Mouse (Mus musculus) heart, postnatal 0 days (tissue): ENCODE data around the gene Coasy. TPM values are rescaled to one million over a fixed set of nuclear protein-coding genes. Genes with fewer than 3 reads are reported as not detected.

Experiments
- ATAC-seq: fragments of 200-750 bp; cut with Nextera tagmentation; 2 replicates; pipeline ENCODE4 v1.8.0; 2017; ENCODE audit warnings: low read depth, moderate number of reproducible peaks, moderate library complexity; ENCODE audit not compliant: insufficient read depth
- DNase-seq: peaks from one replicate; pipeline ENCODE4 v3.0.0-alpha.2; 2016; ENCODE audit warnings: low spot score
- H3K27ac ChIP-seq: fragments of 300-500 bp; sonication (generic); 2 replicates; pipeline ENCODE4 v1.5.1; 2014; ENCODE audit warnings: low read depth, mild to moderate bottlenecking
- H3K27me3 ChIP-seq: fragments of 300-500 bp; sonication (generic); 2 replicates; pipeline ENCODE4 v1.6.1; 2014; ENCODE audit warnings: low read length, mixed read lengths; ENCODE audit not compliant: control insufficient read depth, insufficient read depth
- H3K36me3 ChIP-seq: fragments of 300-500 bp; sonication (generic); replicated peaks from 2 replicates; pipeline ENCODE4 v1.6.1; 2014; ENCODE audit warnings: low read length, mixed read lengths; ENCODE audit not compliant: control insufficient read depth, insufficient read depth
- H3K4me1 ChIP-seq: fragments of 300-500 bp; sonication (generic); 2 replicates; pipeline ENCODE4 v1.6.1; 2014; ENCODE audit warnings: antibody characterized with exemption; ENCODE audit not compliant: control insufficient read depth, insufficient read depth
- H3K4me2 ChIP-seq: fragments of 300-500 bp; sonication (generic); 2 replicates; pipeline ENCODE4 v1.6.1; 2014; ENCODE audit warnings: low read depth, mild to moderate bottlenecking, low read length, moderate library complexity
- H3K4me3 ChIP-seq: fragments of 300-500 bp; sonication (generic); 2 replicates; pipeline ENCODE4 v1.5.1; 2014; ENCODE audit warnings: low read depth, low read length
- H3K9ac ChIP-seq: fragments of 300-500 bp; sonication (generic); replicated peaks from 2 replicates; pipeline ENCODE4 v1.6.1; 2014; ENCODE audit warnings: low read depth, low read length, mixed read lengths
- H3K9me3 ChIP-seq: fragments of 300-500 bp; sonication (generic); replicated peaks from 2 replicates; pipeline ENCODE4 v1.6.1; 2016; ENCODE audit warnings: low read length; ENCODE audit not compliant: control insufficient read depth
- CTCF ChIP-seq: IDR thresholded peaks from 2 replicates; pipeline ENCODE4 v1.5.1; 2016; ENCODE audit warnings: antibody characterized with exemption, control low read depth, low read depth
- EP300 ChIP-seq: IDR thresholded peaks from 2 replicates; pipeline ENCODE4 v1.6.1; 2016; ENCODE audit warnings: antibody characterized with exemption, low read depth
- WGBS: fragments of 180-500 bp; shearing (Covaris S2); extraction: QIAGEN DNeasy Blood & Tissue Kit; methylation state at CpG from one replicate; pipeline ENCODE4 v1.1.7; 2014; 5-methylcytosine and 5-hydroxymethylcytosine counted together
- polyA plus RNA-seq: library from polyadenylated mRNA; unstranded; fragments of >200 nt; fragmentation: Nextera tagmentation; extraction: Ambion mirVana; gene quantifications from 2 replicates; pipeline ENCODE4 v1.2.1, GENCODE M21; 2015
- total RNA-seq: library from RNA; depleted of rRNA; stranded (reverse); fragments of >200 nt; gene quantifications from 2 replicates; pipeline ENCODE4 v1.2.3, GENCODE M21; 2014; ENCODE audit warnings: low replicate concordance

Coasy gene
- total and polyA plus RNA-seq, 2 experiments from 2014 or later: 26.9 to 64.1 TPM

DNA sequence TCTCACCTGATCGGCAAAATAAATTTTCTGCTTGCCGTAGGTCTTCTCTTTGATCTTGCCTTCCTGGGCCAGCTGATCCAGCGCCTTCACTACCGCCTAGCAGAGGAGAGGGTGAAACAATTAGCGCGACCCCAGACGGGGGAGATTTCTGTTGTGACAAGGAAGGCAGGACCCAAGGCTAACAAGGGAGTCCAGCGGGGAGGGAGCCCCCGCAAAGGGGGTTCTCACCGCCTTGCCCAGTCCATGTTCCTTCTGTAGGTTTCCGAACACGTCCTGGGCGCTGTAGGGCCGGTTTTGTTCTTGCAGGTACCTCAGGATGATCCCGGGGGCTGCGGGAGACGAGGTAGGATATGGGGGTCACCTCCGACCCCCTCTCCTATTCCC lies 12.6 kb downstream of the Coasy start:
- Histone ChIP-seq H3K27me3 (no peaks in the 10 kb centered on the region), H3K4me3 (peak overlapping the region; percentile 79), H3K9me3 (no peaks in the 10 kb centered on the region), H3K9ac (peak overlapping the region; percentile 86; the same call in 1 of the 2 replicates), H3K27ac (peak overlapping the region; percentile 100; the same call in 1 of the 2 replicates), H3K36me3 (peaks cover 71% of the 10 kb centered on the region), H3K4me1 (no peaks in the 10 kb centered on the region; the same call in 1 of the 2 replicates), H3K4me2 (peak overlapping the region; percentile 88)
- TF ChIP-seq CTCF: no peak
- TF ChIP-seq EP300: no peak
- 1% methylated on average over 18 of the region's 18 CpGs for WGBS
- DNase-seq (no peak), ATAC-seq (no peak)

GRCm38 (mm10) chr11:101095314-101096024 lies 13.1 kb downstream of the Coasy start, which contains the start of gene Psmc3ip:
Gene Psmc3ip, minus strand, starts transcription at chr11:101095436.
- WGBS: under 1% methylated on average over 43 of the region's 43 CpGs
- peak; percentile 95 for ATAC-seq
- H3K9me3 ChIP-seq: no peaks in the 10 kb centered on the region
- peak within 1 kb of the TSS; percentile 79 for H3K4me3 ChIP-seq
- DNase-seq: peak; percentile 96
- H3K4me2 ChIP-seq: peak within 1 kb of the TSS; percentile 88
- peak within 1 kb of the TSS; percentile 86 for H3K9ac ChIP-seq
- peaks cover 71% of the 10 kb centered on the region for H3K36me3 ChIP-seq
- no peak for TF ChIP-seq EP300
- TF ChIP-seq CTCF: peak; percentile 72
- peak within 1 kb of the TSS; percentile 100 for H3K27ac ChIP-seq
- no peaks in the 10 kb centered on the region for H3K27me3 ChIP-seq
- H3K4me1 ChIP-seq: no peaks in the 10 kb centered on the region; the same call in 1 of the 2 replicates

GRCm38 (mm10) chr11:101098231-101098630 lies 15.9 kb downstream of the Coasy start:
- Histone ChIP-seq H3K27ac (no peak overlapping the region), H3K27me3 (no peaks in the 10 kb centered on the region), H3K36me3 (peaks cover 71% of the 10 kb centered on the region), H3K4me3 (no peak overlapping the region), H3K4me1 (no peaks in the 10 kb centered on the region; the same call in 1 of the 2 replicates), H3K9ac (no peak overlapping the region), H3K9me3 (no peaks in the 10 kb centered on the region), H3K4me2 (no peak overlapping the region)
- ATAC-seq (no peak), DNase-seq (no peak)
- WGBS: 88% methylated on average over 8 of the region's 8 CpGs
- TF ChIP-seq CTCF (no peak), EP300 (no peak)

DNA sequence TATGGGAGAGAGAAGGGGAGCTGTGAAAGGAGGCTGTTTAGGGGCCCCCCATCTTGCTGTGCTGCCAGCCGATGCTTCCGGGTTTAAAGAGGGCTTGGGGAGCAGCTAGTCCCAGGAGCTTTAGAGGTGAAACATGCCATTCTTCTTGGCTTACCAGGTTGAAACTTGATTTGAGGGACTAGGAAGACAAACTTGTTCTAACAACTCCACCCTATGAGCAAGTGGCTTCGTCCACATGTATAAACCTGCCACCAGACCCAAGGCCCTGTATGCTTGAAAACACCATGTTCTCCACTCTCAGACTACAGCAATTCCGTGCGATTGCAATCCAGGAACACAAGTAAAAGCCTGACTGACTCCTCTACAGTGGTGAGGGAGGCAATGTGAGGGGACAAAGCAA lies 20.6 kb downstream of the Coasy start:
- 80% methylated on average over 5 of the region's 5 CpGs for WGBS
- ATAC-seq (no peak), DNase-seq (no peak)

GRCm38 (mm10) chr11:101109351-101109750 lies 27.0 kb downstream of the Coasy start:
- DNase-seq (no peak), ATAC-seq (no peak)
- no peak for TF ChIP-seq EP300
- no peak for TF ChIP-seq CTCF
- no peaks in the 10 kb centered on the region for H3K4me1 ChIP-seq
- H3K36me3 ChIP-seq: peaks cover 19% of the 10 kb centered on the region
- no peak overlapping the region for H3K9ac ChIP-seq
- H3K4me2 ChIP-seq: no peak overlapping the region
- WGBS: 77% methylated on average over 4 of the region's 4 CpGs
- H3K9me3 ChIP-seq: no peaks in the 10 kb centered on the region
- H3K27ac ChIP-seq: no peak overlapping the region
- H3K4me3 ChIP-seq: no peak overlapping the region
- H3K27me3 ChIP-seq: no peaks in the 10 kb centered on the region

More for the DNA sequence above, 20.6 kb downstream of the Coasy start:
- Histone ChIP-seq H3K9ac (no peak overlapping the region), H3K27me3 (no peaks in the 10 kb centered on the region), H3K9me3 (no peaks in the 10 kb centered on the region), H3K36me3 (peaks cover 70% of the 10 kb centered on the region), H3K4me1 (no peaks in the 10 kb centered on the region), H3K4me3 (no peak overlapping the region), H3K4me2 (no peak overlapping the region), H3K27ac (no peak overlapping the region)
- TF ChIP-seq CTCF: no peak
- no peak for TF ChIP-seq EP300
